Mouse (Mus musculus) CD4-positive, CD25-positive, alpha-beta regulatory T cell (primary cell): Measurements from ENCODE around the gene Nxnl2. TPM values are rescaled to one million over a fixed set of nuclear protein-coding genes. Genes with fewer than 3 reads are reported as not detected.

Source experiments
- polyA plus RNA-seq: library from polyadenylated mRNA; unstranded; fragments of 100-300 nt; shearing (Covaris generic); gene quantifications from one replicate; pipeline ENCODE4 v1.2.1, GENCODE M21; 2017

Gene Nxnl2
- 0.81 TPM for polyA plus RNA-seq

DNA sequence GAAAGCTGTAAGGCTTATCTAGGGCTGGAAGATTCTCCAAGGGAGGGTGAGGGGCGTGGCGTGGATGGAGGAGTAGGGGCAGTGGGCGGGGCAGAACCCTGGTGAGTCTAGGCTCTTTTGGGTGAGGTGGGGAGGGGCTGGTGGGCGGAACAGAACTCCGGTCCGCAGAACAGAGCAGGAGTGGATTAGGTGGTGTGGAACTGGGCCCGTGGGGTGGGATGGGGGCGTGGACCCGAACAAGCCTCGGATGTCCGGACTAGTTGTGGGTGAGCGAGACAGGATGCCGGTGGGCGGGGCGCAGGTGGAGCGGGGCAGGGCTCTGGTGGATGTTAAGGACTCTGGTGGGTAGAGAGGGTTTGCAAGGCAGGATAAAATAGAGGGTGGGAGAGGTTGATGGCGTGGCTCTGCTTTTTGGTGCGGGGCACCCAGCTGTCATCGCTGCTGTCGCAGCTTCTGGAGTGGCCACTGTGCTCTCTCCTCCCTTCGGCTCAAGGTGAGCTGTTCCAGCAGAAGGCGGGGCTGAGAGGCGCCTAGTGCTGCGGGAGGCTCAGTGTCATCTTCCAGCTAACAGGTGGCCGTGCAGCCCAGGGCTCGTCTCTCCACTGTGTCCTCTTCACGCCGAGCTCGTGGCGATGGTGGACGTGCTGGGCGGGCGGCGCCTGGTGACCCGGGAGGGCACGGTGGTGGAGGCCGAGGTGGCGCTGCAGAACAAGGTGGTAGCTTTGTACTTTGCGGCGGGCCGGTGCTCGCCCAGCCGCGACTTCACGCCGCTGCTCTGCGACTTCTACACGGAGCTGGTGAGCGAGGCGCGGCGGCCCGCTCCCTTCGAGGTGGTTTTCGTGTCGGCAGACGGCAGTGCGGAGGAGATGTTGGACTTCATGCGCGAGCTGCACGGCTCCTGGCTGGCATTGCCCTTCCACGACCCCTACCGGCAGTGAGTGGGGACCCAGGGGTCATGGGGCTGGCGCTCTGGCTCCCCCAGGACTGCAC lies at the start of gene Nxnl2:
Nxnl2 (plus strand) TSS at position 332 of the 990 bp plus-strand sequence.

Other genes with a start within 250 kb of the Nxnl2 start
- 52.6 TPM for gene Spin1, start 70.1 kb upstream of the Nxnl2 start, polyA plus RNA-seq
- 0.16 TPM for gene S1pr3, start 237.6 kb downstream of the Nxnl2 start, polyA plus RNA-seq